Mouse (Mus musculus): ENCODE data around the gene Celf2. TPM values are rescaled to one million over a fixed set of nuclear protein-coding genes. Genes with fewer than 3 reads are reported as not detected.

Gene Celf2
- total RNA-seq, 1 experiment from 2014 or later = 180 TPM

DNA sequence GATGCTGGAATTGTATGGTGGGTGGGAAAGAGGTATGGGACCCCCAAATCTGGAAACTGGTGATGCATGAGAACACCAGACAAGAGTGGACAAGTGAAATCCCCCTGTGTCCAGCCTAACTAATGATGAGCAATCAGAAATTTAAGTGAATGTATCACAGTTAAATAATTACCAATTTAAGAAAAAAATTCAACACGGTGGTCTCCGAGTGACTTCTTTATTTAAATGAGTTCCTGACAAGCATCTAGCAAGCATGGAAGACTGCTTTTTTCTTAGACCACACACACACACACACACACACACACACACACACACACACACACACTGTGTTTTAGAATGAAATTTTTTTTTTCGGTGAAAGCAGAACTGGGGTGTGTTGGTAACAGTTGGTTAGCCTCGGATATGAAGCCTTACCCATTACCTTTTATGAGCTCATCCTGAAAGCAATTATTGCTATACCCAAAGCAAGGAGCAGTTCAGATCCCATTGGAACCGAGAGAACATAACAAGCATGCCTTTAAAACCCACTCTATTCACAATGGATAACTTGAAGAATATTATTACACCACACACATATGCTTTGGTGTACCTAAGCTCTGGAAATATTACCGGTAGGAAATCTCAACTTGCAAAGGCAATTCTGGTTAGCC is 627.0 kb downstream of the Celf2 start:
- no peak for ATAC-seq (replicated peaks in 1 of 2; ENCODE audit: insufficient read depth in 1 of 2, low FRiP score in 2 of 2, low TSS enrichment in 1 of 2, low read depth in 1 of 2, poor library complexity in 2 of 2, severe bottlenecking in 2 of 2)

DNA sequence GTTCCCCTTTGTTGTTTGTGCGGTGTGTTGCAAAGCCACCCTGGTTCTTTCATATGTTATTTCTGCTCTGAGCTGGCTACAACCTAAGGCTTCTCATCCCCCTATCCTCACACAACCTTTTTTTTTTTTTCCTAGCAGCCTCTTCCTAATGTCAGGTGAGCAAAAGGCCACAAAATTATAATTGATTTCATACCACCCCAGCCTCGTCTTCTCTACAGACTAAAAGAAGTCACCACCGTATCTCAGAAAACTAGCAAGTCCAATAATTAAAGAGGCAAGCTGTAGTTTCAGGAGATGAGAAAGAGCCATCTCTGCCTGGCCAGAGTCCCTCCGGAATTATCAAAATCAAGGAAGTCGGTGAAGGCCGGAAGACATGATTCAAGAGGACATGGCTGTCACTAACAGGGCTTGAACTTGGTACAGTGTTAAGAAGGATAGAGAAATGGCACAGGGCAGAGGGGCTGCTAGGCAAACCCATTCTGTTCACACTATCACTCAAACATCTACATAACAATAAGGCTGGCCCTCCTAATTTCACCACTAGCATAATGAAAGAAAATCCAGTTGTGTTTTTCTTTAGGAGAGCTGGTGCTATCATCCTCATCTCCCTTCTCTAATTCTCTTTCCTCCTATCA is 628.3 kb downstream of the Celf2 start:
- ATAC-seq (replicated peaks in 1 of 2; ENCODE audit: insufficient read depth in 1 of 2, low FRiP score in 2 of 2, low TSS enrichment in 1 of 2, low read depth in 1 of 2, poor library complexity in 2 of 2, severe bottlenecking in 2 of 2) = no peak

DNA sequence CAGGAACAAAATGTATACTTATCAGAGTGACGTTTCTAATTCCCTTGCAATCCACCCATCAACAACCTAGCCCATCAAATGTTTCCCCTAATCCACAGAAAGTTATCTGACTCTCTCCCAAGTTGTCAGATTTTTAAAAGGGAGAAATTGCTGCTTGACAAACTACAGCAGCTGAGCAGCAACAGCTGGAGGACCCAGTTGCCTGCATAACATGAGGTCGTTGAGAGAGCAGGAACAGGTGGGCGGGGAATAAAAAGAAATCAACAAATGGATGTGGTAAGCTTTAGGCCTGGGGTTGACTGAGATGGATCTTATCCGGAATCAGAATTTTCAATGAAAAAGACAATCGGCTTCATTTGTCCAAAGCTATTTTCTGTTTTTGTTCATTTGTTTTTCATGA is 632.3 kb downstream of the Celf2 start:
- no peak for ATAC-seq (replicated peaks in 1 of 2; ENCODE audit: insufficient read depth in 1 of 2, low FRiP score in 2 of 2, low TSS enrichment in 1 of 2, low read depth in 1 of 2, poor library complexity in 2 of 2, severe bottlenecking in 2 of 2)

DNA sequence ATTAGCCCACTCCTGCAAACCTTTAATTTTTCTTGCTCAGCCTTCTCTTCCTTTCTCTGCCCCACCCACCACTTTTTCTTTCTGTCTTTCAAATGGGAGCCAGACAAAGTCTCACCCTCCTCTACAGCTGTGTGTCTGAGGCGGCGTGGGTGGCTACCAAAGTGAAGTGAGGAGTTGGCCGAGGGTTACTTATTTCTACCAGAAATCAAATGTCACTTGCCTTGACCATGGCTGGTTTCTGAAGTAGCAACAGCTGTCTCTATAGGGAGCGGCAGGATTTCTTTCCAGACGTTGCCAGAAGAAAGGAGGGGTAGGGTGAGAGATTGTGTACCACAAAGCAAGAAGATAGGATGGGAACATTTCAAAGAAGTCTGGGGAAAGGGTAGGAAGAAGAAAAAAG is 632.8 kb downstream of the Celf2 start:
- ATAC-seq (replicated peaks in 1 of 2; ENCODE audit: insufficient read depth in 1 of 2, low FRiP score in 2 of 2, low TSS enrichment in 1 of 2, low read depth in 1 of 2, poor library complexity in 2 of 2, severe bottlenecking in 2 of 2) = no peak

DNA sequence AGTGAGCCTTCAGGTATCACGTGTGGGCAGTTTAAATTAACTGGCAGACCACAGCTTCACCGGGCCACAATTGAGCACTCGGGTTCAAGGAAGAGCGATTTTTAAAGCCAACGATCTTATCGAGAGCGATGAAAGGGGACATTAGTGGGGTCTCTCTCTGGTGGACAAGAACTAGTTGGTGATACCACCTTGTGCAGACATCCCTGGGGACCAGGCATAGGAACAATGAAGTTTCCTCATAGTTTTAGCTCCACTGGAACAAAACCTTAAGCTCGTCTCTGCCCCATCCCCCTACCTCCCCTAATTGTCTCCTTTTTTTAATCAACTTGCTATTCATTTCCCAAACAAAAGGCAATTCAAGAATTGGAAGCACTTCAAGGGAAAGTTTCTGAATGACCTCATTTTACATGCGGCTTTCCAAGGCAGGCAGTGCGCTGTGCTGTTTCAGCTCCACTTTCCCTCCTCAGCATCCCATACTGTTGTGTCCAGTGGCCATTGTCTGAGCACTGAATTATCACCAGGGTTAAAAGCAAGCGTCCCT is 634.2 kb downstream of the Celf2 start:
- no peak for ATAC-seq (replicated peaks in 1 of 2; ENCODE audit: insufficient read depth in 1 of 2, low FRiP score in 2 of 2, low TSS enrichment in 1 of 2, low read depth in 1 of 2, poor library complexity in 2 of 2, severe bottlenecking in 2 of 2)

DNA sequence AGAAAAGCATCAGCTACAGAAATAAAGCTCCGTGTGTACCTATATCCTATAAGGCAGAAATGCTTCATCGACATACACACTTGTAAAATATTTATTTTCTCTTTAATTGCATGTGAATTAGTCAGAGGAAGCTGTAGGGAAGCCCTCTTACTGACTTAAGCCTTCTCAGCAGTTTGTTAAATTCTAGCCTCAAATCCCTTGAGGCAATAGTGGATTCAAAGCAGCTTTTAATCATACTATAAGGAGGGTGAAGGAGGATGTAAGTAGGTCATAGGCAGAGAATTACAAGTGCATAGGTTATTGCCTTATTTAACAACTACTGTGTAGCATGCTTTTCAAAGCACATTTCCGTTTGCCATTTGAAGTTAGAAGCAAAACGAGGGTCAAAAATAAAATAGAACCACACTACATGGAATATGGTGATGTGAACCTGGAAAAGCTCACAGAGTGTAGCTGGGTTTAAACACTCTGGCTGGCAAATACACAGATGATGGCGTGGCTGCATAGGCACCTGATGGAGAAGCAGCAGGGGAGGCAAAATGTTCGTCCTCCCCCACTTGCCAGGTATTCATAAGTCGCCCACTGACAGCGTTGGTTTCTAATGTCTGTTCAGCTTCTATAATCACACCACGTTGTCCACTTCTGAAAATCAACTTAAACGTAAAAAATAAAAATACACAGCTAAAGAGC is 635.0 kb downstream of the Celf2 start:
- no peak for ATAC-seq (replicated peaks in 1 of 2; ENCODE audit: insufficient read depth in 1 of 2, low FRiP score in 2 of 2, low TSS enrichment in 1 of 2, low read depth in 1 of 2, poor library complexity in 2 of 2, severe bottlenecking in 2 of 2)

DNA sequence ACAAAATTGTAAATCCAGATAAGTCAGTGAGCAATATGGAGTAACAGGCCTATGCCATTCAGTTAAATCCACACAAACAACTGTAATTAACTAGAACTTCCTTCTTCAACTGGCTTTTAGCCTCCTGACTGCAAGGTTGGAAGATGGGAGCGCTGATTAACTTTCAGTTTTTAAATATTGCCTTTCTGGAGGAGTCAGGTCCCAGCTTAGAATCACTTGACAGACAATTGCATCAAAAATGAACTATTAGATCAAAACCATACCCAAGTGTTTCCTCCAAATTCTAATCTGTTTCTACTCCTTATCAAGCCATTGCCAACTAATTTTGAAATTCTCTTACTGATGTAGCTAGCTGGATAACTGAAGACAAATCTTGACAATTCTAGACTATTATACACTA is 635.7 kb downstream of the Celf2 start:
- ATAC-seq (replicated peaks in 1 of 2; ENCODE audit: insufficient read depth in 1 of 2, low FRiP score in 2 of 2, low TSS enrichment in 1 of 2, low read depth in 1 of 2, poor library complexity in 2 of 2, severe bottlenecking in 2 of 2) = no peak

DNA sequence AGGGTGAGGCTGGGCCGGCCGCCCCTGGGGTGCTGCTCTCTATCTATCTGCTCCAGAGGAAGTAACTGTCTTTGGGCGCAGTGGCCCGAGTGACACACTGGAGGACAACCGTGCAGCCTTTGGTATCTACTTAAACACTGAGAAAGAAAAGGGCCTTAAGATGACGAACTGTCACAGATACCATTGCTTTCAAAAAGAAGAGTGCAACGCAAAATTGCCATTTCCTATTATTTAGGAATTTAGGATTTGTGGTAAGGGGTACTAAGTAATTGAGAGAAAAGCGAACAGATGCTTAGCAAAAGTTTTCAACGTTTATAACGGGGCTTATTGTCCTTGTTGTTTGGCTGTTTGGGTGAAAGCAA is 636.5 kb downstream of the Celf2 start:
- ATAC-seq (replicated peaks in 1 of 2; ENCODE audit: insufficient read depth in 1 of 2, low FRiP score in 2 of 2, low TSS enrichment in 1 of 2, low read depth in 1 of 2, poor library complexity in 2 of 2, severe bottlenecking in 2 of 2) = peak; percentile 34 to 51; a peak in 2 of 4 replicates

DNA sequence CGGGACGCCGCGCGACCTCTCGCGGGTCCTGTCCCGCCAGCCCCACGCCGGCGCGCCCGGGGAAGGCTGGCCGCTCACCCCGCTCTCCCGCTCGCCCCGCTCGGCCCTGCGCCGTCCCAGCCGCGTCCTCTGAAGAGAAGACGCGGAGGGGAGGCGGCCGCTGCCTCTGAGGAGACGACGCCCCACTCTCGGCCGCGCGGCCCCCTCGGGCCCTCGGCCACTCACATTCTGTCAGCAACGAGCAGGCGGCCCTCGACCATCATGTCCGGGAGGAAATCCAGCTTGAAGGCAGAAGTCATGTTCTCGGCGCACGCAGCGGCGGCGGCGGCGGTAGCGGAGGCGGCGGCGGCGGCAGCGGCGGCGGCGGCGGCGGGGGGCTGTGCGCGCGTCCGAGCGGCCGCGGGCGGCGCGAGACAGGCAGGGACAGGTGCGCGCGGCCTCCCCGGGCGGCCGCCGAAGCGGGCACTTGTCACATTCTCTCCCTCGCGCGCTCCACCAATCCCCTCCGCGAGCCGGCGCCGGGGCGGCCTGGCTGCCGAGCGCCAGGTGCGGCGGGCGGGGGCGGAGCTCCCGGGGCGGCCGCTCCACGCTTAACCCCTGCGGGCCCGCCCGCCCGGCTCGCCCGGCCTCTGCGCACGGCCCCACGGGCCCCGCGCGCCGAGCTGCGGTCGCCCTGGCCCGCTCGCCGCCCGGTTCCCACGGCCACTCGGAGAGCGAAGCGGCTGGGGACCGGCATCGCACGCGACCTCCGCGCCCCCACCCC is 637.1 kb downstream of the Celf2 start:
- ATAC-seq (replicated peaks in 1 of 2; ENCODE audit: insufficient read depth in 1 of 2, low FRiP score in 2 of 2, low TSS enrichment in 1 of 2, low read depth in 1 of 2, poor library complexity in 2 of 2, severe bottlenecking in 2 of 2) = peak; percentile 48 to 65

DNA sequence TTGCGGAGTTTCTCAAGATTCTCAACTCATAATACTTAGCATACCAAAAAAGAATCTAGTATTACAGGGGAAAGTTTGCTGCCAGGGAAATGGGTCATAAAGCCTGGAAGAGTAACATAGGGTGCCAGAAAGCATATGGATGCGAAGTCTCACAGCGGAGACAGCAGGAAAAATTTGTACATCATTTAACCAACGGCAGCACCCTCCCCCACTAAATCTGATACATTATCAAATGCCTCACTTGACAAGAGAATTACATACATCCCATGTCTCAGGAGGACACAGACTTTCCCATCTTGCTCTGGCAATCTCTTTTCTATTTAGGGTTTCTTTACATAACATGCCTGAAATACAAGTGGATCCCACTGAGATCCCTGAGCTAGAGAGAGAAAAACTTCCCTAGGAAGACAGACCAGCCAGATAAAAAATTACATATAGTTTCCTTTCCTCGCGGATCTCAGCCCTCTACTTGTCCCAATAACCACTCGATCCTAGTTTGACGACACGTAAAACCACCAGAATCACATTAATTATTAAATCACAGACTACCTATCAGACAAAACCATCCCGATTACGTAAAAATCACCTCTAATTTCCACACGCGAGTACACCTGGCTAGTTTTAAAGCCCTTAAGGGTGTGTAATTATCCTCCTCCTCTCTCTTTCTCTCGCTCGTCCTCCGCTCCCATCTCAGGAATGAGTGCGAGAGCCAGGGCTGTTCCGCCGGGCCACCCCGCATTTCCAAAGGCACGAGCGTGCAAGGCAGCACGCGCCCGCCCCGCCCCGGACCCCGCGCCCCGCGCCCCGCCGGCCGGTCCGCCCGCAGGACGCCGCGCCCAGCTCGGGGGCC is 637.9 kb downstream of the Celf2 start:
- ATAC-seq (replicated peaks in 1 of 2; ENCODE audit: insufficient read depth in 1 of 2, low FRiP score in 2 of 2, low TSS enrichment in 1 of 2, low read depth in 1 of 2, poor library complexity in 2 of 2, severe bottlenecking in 2 of 2) = 0 out of 4 replicates have a peak, but pooled peaks have one; percentile 3 to 7

DNA sequence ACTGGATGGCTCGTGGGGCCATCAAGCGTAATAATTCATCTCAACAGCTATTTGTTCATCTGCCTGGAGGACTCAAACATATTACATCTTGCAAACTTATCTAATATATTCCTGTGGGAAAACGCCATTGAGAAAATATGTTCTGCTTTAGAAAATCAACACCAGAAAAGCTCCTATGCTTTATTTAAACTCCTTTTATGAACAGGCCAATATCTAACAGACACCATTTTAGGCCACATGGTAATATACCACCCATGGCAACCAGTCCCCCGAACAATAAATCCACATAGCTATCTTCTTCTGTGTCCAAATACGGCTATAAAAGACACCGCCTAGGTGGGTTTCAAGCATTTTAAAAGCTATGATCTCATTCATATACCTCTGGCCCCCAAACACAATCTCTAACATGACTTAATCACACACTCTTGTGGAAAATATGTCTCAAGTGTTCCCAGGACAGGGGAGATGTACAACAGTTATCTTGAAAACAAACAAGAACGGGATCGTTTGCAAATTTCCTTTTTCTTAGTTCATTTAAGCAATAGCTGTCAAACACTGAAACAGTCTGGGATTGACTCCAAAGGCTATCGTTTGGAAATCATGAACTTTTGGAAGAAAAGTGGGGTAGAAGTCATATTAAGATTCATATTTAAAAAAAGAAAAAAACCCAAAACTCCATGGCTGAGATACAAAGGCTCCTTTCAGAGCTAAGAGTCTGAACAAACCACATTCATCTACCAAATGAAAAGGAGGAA is 639.2 kb downstream of the Celf2 start:
- no peak for ATAC-seq (replicated peaks in 1 of 2; ENCODE audit: insufficient read depth in 1 of 2, low FRiP score in 2 of 2, low TSS enrichment in 1 of 2, low read depth in 1 of 2, poor library complexity in 2 of 2, severe bottlenecking in 2 of 2)

DNA sequence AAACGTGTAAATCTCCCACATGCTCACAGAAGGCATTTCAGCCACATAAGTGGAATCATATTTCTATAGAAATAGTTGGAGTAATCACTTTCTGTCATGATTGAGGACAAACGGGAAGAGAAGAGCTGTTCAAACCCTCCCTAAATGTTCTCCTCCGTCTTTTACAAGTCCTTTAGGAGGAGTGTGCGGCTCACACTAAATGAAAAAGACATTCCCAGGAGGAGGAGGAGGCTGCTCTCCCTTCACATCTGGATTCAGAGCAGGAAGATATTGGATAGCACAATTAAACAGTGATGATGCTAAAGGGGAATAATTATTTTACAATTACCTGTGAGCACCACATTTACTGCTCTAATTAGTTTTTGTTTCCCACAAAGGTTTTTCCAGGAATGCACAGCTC is 642.1 kb downstream of the Celf2 start:
- no peak for ATAC-seq (replicated peaks in 1 of 2; ENCODE audit: insufficient read depth in 1 of 2, low FRiP score in 2 of 2, low TSS enrichment in 1 of 2, low read depth in 1 of 2, poor library complexity in 2 of 2, severe bottlenecking in 2 of 2)

DNA sequence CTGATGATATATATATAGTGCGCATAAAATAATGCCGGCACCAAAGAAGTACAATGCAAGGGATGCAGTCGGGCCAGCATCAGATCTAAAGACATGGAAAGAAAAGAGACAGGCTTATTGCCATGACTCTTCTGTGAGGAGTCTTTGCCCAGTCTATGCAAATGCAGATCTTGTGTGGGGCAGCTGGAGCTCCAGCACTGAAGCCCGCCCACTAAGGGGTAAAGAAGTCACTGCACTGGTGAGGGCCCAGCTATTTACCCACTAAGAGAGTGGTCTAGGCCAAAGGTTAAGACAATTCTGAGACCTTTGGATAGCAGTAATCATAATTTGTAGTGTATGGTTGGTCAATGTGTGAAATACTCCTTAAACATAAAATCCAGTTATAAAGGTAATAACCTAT is 643.6 kb downstream of the Celf2 start:
- no peak for ATAC-seq (replicated peaks in 1 of 2; ENCODE audit: insufficient read depth in 1 of 2, low FRiP score in 2 of 2, low TSS enrichment in 1 of 2, low read depth in 1 of 2, poor library complexity in 2 of 2, severe bottlenecking in 2 of 2)

DNA sequence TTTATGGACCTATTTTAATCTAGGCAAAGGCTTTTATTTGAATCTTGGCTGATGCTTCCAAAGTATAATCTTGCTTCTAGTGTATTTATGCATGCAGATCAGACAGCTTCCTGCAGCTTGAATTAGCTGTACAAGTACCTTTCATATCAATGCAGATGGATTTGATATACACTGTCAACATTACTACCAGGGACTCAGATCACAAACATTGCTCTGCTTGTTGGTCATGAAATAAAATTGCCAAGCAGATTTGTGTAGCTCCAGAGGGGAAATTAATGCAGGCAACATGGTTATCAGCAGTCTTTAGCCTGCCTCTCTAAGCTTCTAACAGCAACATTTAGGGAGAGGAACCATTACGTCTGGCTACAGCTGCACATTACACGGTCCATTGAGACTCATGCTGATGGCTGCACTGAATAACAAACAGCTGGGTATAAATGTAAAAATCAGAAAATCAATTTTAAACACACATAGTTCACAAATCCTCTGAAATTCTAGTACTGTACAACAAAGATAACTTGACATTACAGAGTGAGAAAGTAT is 659.2 kb downstream of the Celf2 start:
- ATAC-seq (replicated peaks in 1 of 2; ENCODE audit: insufficient read depth in 1 of 2, low FRiP score in 2 of 2, low TSS enrichment in 1 of 2, low read depth in 1 of 2, poor library complexity in 2 of 2, severe bottlenecking in 2 of 2) = no peak

DNA sequence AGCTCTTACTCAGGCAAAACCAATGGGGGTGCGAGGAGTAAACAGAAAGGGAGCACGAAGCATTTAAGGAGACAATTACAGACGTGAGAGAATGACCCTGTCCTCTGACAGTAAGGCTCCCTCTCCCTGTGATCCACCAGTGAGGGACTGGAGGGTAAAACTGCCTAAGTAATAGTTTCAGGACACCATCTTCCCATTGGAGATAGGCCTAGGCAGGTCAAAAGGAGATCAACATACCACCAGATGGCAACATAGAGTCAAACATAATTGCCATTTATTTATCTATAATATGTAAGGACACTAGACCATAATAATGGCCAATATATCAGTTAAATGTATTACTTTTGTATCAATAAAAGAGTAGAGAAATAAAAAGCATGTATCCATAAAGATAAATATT is 660.0 kb downstream of the Celf2 start:
- ATAC-seq (replicated peaks in 1 of 2; ENCODE audit: insufficient read depth in 1 of 2, low FRiP score in 2 of 2, low TSS enrichment in 1 of 2, low read depth in 1 of 2, poor library complexity in 2 of 2, severe bottlenecking in 2 of 2) = peak in 1 of 2 experiments; percentile 36; a peak in 1 of 4 replicates

DNA sequence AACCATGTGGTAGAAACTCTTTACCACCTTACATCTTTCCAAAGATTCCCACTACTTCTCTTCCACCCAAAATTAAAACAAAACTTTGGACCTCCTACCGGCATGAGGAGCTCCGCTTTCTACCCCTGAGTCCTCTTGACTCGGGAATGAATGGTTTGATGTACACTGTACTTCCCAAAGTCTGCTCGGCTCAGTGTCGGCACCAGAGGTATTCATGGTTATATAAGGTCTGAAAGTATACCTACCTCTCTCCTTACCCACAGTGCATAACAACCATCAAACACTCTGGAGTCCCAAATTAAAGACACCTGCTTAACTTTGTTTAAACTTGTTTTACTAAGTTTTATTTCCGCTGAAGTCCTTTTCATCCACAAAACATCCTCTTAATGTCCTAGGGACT is 679.3 kb downstream of the Celf2 start:
- ATAC-seq (replicated peaks in 1 of 2; ENCODE audit: insufficient read depth in 1 of 2, low FRiP score in 2 of 2, low TSS enrichment in 1 of 2, low read depth in 1 of 2, poor library complexity in 2 of 2, severe bottlenecking in 2 of 2) = no peak
